Mouse (Mus musculus): ENCODE data around the gene Gm973.

- no peak for TF ChIP-seq POLR2A (IDR thresholded peaks at IDR 0.05; ENCODE audit: control insufficient read depth, low read depth, low read length)
- TF ChIP-seq CTCF (IDR thresholded peaks at IDR 0.05; ENCODE audit: control insufficient read depth, insufficient read depth, insufficient replicate concordance, low read depth, low read length) = no peak
Measured at GRCm38 (mm10) chr1:59683926-59684818, 168.1 kb downstream of the Gm973 start.
